Mouse (Mus musculus) cerebellum, postnatal 14 days (tissue): ENCODE measurements at regions not wholly inside any gene's neighbourhood (a gene's known extent, or its start where the extent isn't known, plus 50 kb on each side); places are given as distances from the start of the nearest gene placed in this dataset.

ENCODE experiments used
- DNase-seq, 2 experiments: peaks; one replicate each; pipeline ENCODE4 v3.0.0; 2021; ENCODE audit warnings: mixed read lengths in 2 of 2

GRCm38 (mm10) chr8:100942680-100943427, 1526.6 kb upstream of the Cdh8 start:
- peak; percentile 73 to 75 for DNase-seq

GRCm38 (mm10) chr8:100939533-100939932, 1523.3 kb upstream of the Cdh8 start:
- no peak for DNase-seq

GRCm38 (mm10) chr8:100890307-100890706, 1474.0 kb upstream of the Cdh8 start:
- DNase-seq = no peak

GRCm38 (mm10) chr8:100865624-100866023, 1449.4 kb upstream of the Cdh8 start:
- no peak for DNase-seq

GRCm38 (mm10) chr8:100850822-100851437, 1434.7 kb upstream of the Cdh8 start:
- DNase-seq = peak; percentile 66 to 71
